Mouse (Mus musculus): Measurements from ENCODE around the gene Tubb2a. TPM values are rescaled to one million over a fixed set of nuclear protein-coding genes. Genes with fewer than 3 reads are reported as not detected.

Gene Tubb2a
- polyA plus RNA-seq, 1 experiment from 2014 or later, result 2,016 TPM

DNA sequence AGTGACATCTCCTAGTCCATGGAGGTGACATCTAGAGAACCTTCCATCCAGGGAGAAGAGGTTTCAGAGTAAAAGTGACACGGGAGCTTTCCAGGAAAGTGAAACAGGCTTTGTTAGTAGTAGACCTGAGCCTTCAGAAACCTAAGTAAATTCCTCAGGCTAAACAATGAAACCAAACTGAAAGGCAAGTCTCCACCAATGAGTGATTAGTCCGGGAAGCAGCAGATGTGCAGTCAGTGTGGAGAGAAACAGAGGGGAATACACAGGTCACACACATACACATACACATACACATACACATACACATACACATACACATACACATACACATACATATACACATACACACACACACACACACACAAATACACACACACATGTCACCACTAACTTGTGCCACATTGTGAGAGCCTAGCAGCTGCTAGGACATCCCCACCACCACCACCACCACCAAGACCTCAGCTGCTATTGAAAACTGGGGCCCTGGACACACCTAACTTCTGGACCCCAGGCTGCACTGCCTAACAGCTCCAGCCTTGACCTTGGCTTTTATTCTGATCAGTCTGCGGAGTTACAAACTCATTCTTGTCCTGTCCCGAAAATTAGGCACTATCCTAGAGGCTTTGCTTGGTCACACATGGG lies 31.3 kb upstream of the Tubb2a start:
- H3K9ac ChIP-seq, result no peak overlapping the region
- WGBS, result 74% methylated on average over 4 of the region's 4 CpGs
- ATAC-seq (ENCODE audit: low read depth), result no peak

DNA sequence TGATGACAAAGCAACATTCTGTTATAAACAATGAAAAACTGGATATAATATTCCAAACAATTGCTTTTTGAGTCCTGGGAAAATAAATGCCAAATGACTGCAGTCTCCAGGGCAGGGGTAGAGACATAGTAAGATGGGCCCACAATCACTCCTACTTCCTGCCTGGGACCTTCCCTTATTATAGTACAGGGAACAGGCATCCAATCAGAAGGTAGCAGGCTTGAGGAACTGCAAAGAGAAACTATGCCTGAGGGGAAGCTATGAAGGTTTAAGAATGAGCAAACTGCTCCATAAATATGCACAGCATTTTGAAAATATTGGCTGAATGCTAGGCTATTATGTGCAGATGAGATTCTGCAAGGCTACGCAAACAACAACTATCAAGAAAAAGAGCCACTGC lies 29.2 kb upstream of the Tubb2a start:
- H3K36me3 ChIP-seq, result no peaks in the 10 kb centered on the region
- H3K27me3 ChIP-seq, result no peaks in the 10 kb centered on the region
- no peak overlapping the region for H3K4me3 ChIP-seq
- no peak overlapping the region for H3K4me2 ChIP-seq
- H3K4me1 ChIP-seq (replicated peaks), result peaks cover 6% of the 10 kb centered on the region
- H3K9me3 ChIP-seq, result no peaks in the 10 kb centered on the region
- no peak overlapping the region for H3K27ac ChIP-seq (replicated peaks)
- peak; percentile 53; the same call in 1 of the 2 replicates for ATAC-seq (ENCODE audit: low read depth)
- 86% methylated on average over 1 of the region's 1 CpGs for WGBS
- H3K9ac ChIP-seq, result no peak overlapping the region

More for the DNA sequence above, 31.3 kb upstream of the Tubb2a start:
- H3K36me3 ChIP-seq, result no peaks in the 10 kb centered on the region
- H3K4me2 ChIP-seq, result no peak overlapping the region
- H3K9me3 ChIP-seq, result no peaks in the 10 kb centered on the region
- H3K4me1 ChIP-seq (replicated peaks), result peaks cover 6% of the 10 kb centered on the region
- H3K4me3 ChIP-seq, result no peak overlapping the region
- no peaks in the 10 kb centered on the region for H3K27me3 ChIP-seq
- H3K27ac ChIP-seq (replicated peaks), result no peak overlapping the region

DNA sequence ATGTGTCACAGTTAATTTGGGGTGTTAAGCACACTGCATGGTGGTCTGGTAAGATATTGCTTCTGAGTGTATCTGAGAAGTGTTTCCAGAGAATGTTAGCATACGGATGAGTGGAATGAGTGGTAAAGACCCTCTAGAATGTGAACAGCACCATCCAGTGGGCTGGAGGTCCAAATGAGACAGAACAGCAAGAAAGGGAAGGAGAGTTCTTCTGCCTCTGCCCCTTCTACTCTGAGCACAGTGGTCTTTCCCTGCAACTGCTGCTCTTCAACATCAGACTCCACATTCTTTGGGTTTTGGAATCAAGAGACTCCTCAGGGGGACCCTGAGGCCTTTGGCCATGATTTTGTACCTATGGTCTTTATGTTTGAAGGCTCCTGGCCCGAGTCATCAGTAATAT lies 28.4 kb upstream of the Tubb2a start:
- H3K9me3 ChIP-seq, result no peaks in the 10 kb centered on the region
- 85% methylated on average over 2 of the region's 2 CpGs for WGBS
- H3K4me1 ChIP-seq (replicated peaks), result peaks cover 6% of the 10 kb centered on the region
- no peaks in the 10 kb centered on the region for H3K27me3 ChIP-seq
- no peak overlapping the region for H3K4me3 ChIP-seq
- no peak overlapping the region for H3K27ac ChIP-seq (replicated peaks)
- H3K4me2 ChIP-seq, result no peak overlapping the region
- no peaks in the 10 kb centered on the region for H3K36me3 ChIP-seq
- no peak for ATAC-seq (ENCODE audit: low read depth)
- no peak overlapping the region for H3K9ac ChIP-seq

DNA sequence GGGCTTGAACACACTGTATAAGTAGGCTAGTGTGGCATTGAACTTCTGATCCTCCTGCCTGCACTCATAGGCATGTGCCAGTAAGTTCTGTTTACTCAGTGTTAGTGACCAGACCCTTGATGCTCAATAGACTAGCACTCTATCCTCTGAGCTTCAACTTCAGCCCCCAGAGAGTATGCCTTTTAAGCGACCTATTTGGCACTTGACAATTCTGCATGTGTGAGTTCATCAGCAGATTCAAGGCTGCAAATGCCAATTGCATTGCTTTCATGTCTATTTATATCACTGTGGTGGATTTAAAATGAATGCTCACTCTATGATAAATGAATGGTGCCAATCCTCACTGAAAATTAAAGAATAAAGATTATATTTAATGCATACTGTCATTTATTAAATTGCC lies 27.6 kb upstream of the Tubb2a start:
- H3K27me3 ChIP-seq, result no peaks in the 10 kb centered on the region
- no peak overlapping the region for H3K27ac ChIP-seq (replicated peaks)
- H3K4me2 ChIP-seq, result no peak overlapping the region
- no peaks in the 10 kb centered on the region for H3K9me3 ChIP-seq
- no peak for ATAC-seq (ENCODE audit: low read depth)
- H3K36me3 ChIP-seq, result no peaks in the 10 kb centered on the region
- H3K4me1 ChIP-seq (replicated peaks), result peaks cover 10% of the 10 kb centered on the region
- H3K4me3 ChIP-seq, result no peak overlapping the region
- WGBS, result 66% methylated on average over 1 of the region's 1 CpGs
- H3K9ac ChIP-seq, result no peak overlapping the region

DNA sequence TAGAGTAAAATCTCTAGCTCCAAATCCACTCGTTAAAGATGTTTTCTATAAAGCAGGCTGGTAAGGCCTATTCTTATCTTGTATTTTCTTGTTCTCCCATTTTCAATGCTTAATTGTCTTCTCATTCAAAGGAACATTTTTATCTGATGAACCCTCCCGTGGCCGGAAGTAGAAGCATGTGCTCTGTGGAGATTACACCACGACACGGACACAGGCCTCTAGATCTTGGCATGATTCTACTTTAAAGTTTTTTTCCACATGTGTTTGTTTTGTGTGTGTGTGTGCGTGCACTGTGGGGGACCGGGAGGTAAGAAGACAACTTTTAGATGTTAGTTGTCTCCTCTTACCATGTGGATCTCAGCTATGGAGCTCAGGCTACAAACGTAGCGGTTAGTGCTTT lies 24.1 kb upstream of the Tubb2a start:
- Histone ChIP-seq H3K4me2 (no peak overlapping the region), H3K27ac (replicated peaks) (no peak overlapping the region), H3K27me3 (no peaks in the 10 kb centered on the region), H3K9ac (no peak overlapping the region), H3K4me3 (no peak overlapping the region), H3K36me3 (no peaks in the 10 kb centered on the region), H3K9me3 (no peaks in the 10 kb centered on the region), H3K4me1 (replicated peaks) (peaks cover 7% of the 10 kb centered on the region)
- WGBS, result 91% methylated on average over 9 of the region's 9 CpGs
- no peak for ATAC-seq (ENCODE audit: low read depth)

DNA sequence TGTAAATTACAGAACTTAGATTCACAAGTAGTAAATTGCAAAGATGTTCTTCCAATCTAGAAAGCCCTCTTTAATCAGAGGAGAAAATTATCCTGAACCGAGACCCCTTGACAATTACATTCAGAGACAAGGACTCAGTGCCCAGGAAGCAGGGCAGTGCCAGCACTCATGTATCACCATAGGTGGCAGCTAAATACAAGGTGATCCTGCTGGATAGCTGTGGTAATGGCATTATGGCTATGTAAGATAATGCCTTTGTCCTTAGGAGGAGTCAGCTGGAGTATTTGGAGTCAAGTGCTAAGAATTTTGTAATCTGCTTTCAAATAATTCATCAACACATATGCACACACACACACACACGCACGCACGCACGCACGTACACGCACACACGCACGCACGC lies 23.4 kb upstream of the Tubb2a start:
- no peaks in the 10 kb centered on the region for H3K27me3 ChIP-seq
- no peak overlapping the region for H3K9ac ChIP-seq
- H3K4me2 ChIP-seq, result no peak overlapping the region
- peaks cover 14% of the 10 kb centered on the region for H3K4me1 ChIP-seq (replicated peaks)
- no peaks in the 10 kb centered on the region for H3K9me3 ChIP-seq
- H3K27ac ChIP-seq (replicated peaks), result no peak overlapping the region
- no peak overlapping the region for H3K4me3 ChIP-seq
- 91% methylated on average over 10 of the region's 10 CpGs for WGBS
- H3K36me3 ChIP-seq, result no peaks in the 10 kb centered on the region
- no peak for ATAC-seq (ENCODE audit: low read depth)

DNA sequence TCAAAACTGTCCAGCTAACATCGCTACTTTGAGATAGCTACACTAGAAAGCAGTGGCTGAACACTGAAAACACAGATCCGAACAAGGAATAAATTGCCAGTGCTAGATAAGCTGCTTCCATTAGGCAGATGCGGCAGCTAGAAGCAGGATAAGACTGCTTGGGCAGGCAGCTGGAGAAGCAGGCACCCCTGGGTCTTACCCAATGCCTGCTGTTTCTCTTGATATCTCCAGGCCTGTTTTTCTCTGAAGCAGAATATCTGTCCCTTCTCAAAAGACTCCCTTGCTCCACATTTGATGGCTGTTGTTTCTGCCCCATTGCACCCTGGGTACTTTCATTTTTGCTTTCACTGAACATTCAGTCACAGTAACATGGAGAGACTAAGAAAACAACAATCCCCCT lies 22.9 kb upstream of the Tubb2a start:
- no peak for ATAC-seq (ENCODE audit: low read depth)
- H3K9ac ChIP-seq, result 0 out of 2 replicates have a peak overlapping the region, but pooled peaks have one; percentile 8
- H3K27ac ChIP-seq (replicated peaks), result no peak overlapping the region
- H3K4me1 ChIP-seq (replicated peaks), result peaks cover 18% of the 10 kb centered on the region
- 80% methylated on average over 3 of the region's 3 CpGs for WGBS
- H3K4me3 ChIP-seq, result no peak overlapping the region
- H3K27me3 ChIP-seq, result no peaks in the 10 kb centered on the region
- H3K36me3 ChIP-seq, result no peaks in the 10 kb centered on the region
- H3K9me3 ChIP-seq, result no peaks in the 10 kb centered on the region
- H3K4me2 ChIP-seq, result no peak overlapping the region

DNA sequence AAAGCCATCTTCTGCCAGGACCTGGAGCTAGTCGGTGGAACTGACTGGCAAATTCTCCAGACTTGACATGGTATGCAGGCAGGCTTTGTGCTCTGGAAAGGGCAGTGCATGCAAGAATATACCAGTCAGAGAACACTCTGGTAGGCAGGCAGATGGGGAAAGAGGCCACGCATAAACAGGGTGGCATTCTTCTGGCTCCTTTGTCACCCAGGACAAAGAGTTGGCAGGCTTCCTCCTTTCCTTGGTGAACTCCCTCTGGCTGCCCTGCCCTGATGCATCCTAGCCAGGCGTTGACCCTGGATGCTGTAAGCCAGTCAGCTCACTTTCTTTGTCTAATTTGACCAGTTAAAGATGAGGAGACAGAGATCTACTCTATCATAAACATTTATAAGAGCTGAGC lies 19.3 kb upstream of the Tubb2a start:
- Histone ChIP-seq H3K9me3 (no peaks in the 10 kb centered on the region), H3K36me3 (no peaks in the 10 kb centered on the region), H3K27me3 (no peaks in the 10 kb centered on the region), H3K4me3 (no peak overlapping the region), H3K4me2 (no peak overlapping the region), H3K27ac (replicated peaks) (peak overlapping the region; percentile 83), H3K4me1 (replicated peaks) (peaks cover 23% of the 10 kb centered on the region), H3K9ac (no peak overlapping the region)
- no peak for ATAC-seq (ENCODE audit: low read depth)
- WGBS, result 48% methylated on average over 3 of the region's 3 CpGs

DNA sequence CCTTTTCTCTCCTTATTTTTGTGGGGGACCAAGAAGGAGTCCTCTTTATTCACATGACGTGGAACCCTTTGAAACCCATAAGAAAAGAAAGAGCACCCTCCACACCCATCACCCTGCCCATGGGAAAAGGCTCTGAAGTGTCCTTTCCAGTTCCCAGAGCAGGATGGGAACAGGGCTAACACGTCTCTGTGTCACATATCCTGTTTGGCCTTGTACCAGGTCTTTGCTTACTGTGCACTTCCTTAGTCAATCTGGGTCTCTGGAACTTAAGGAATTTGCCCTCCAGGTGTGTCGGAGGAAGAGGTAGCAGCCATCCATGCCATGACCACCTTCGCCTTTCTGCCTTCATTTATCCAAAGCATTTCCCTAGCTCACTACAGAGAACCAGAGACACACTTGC lies 18.6 kb upstream of the Tubb2a start:
- H3K4me2 ChIP-seq, result peak overlapping the region; percentile 18
- H3K4me1 ChIP-seq (replicated peaks), result peaks cover 23% of the 10 kb centered on the region

DNA sequence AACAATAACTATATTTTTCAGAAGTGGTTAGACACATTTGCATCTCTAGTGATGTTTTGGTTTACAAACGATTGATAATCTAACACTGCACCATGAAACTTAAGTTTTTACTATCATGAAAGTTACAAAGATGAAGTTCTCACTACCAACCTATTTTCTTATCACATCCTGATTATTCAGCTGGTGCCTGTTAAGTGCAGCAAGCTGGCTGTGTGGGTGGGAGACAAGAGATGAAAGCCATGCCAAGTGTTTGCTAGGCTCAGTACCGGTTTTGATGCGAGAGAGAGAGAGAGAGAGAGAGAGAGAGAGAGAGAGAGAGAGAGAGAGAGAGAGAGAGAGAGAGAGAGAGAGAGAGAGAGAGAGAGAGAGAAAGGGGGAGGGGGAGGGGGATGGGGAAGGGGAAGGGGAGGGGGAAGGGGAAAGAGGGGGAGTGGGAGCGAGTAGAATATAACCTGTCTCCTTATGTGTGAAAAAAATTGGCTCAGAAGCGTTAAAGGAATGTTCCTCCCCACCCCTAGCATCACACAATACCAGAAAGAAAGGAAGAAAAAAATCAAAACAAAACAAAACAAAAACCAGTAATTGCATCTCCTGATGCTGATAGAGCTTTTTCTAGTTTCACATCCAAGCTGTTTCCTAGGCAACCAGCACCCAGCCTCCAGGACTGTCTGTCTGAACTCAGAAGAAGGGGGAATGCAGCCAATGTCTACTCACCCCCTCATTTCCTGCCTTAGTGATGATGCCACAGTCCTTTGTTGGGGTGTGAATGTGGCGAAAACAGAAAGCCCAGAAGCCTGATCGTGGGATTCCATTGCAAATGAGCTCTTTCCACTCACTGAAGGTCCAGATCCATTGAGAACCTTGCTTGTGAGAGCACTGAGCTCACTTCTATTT lies 18.0 kb upstream of the Tubb2a start:
- Histone ChIP-seq H3K9ac (peak overlapping the region; percentile 43), H3K4me2 (peak overlapping the region; percentile 18), H3K4me1 (replicated peaks) (peaks cover 23% of the 10 kb centered on the region), H3K4me3 (no peak overlapping the region), H3K27ac (replicated peaks) (peak overlapping the region; percentile 83), H3K27me3 (no peaks in the 10 kb centered on the region), H3K9me3 (no peaks in the 10 kb centered on the region), H3K36me3 (no peaks in the 10 kb centered on the region)
- ATAC-seq (ENCODE audit: low read depth), result peak; percentile 98
- 22% methylated on average over 5 of the region's 7 CpGs for WGBS

More for the DNA sequence above, 18.6 kb upstream of the Tubb2a start:
- Histone ChIP-seq H3K27me3 (no peaks in the 10 kb centered on the region), H3K9ac (peak overlapping the region; percentile 43), H3K9me3 (no peaks in the 10 kb centered on the region), H3K4me3 (no peak overlapping the region), H3K36me3 (no peaks in the 10 kb centered on the region), H3K27ac (replicated peaks) (peak overlapping the region; percentile 83)
- 54% methylated on average over 4 of the region's 4 CpGs for WGBS
- peak; percentile 78 for ATAC-seq (ENCODE audit: low read depth)

DNA sequence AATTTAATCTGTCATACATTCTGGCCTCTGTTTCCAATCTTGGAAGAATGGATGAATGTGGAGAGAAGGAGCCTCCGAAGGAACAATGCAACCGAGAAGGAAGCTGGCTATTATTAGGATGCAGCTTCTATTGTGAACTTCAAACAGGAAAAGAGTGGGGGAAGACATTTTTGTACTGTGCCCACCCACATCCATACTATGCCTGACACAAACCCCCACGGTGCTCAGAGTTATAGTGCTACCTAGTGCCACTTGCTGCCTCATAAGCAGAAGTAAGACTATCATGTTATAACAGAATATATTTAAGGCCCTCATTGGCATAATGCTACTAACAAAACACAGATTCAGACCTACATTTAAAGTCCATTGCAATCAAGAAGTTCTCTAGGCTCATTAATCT lies 11.6 kb upstream of the Tubb2a start:
- Histone ChIP-seq H3K4me2 (peak overlapping the region; percentile 35), H3K36me3 (no peaks in the 10 kb centered on the region), H3K4me3 (no peak overlapping the region), H3K27ac (replicated peaks) (peak overlapping the region; percentile 92), H3K27me3 (no peaks in the 10 kb centered on the region), H3K4me1 (replicated peaks) (peaks cover 36% of the 10 kb centered on the region), H3K9ac (peak overlapping the region; percentile 58; the same call in 1 of the 2 replicates), H3K9me3 (no peaks in the 10 kb centered on the region)
- ATAC-seq (ENCODE audit: low read depth), result peak; percentile 36; the same call in 1 of the 2 replicates
- WGBS, result 63% methylated on average over 3 of the region's 3 CpGs

DNA sequence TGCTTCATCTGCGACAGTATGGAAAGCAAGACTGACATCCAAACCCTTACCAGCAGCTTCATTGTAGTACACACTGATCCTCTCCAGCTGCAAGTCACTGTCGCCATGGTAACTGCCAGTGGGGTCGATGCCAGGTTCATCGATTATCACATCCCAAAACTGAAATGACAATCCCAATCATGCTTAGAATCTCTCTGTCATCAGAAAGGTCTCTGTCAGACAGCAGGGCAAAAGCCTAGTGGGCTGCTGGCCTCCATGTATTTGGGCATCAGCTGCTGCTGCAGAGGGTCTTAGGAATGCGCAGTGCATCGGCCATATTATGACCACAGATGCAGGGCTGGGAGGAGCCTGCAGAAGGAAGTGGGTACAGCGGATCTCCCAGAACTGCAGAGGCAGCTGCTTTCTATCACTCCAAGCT lies 11.1 kb upstream of the Tubb2a start:
- peak; percentile 86 for ATAC-seq (ENCODE audit: low read depth)
- Histone ChIP-seq H3K36me3 (no peaks in the 10 kb centered on the region), H3K27ac (replicated peaks) (peak overlapping the region; percentile 92), H3K9ac (peak overlapping the region; percentile 58), H3K27me3 (no peaks in the 10 kb centered on the region), H3K9me3 (no peaks in the 10 kb centered on the region), H3K4me2 (peak overlapping the region; percentile 35), H3K4me1 (replicated peaks) (peaks cover 36% of the 10 kb centered on the region), H3K4me3 (no peak overlapping the region; the same call in 1 of the 2 replicates)
- WGBS, result 38% methylated on average over 7 of the region's 7 CpGs
